Mouse (Mus musculus): ENCODE data around the gene Tagln2.
A peak's percentile ranks its signal among the peaks of the same experiment; 100 is the strongest.

The Tagln2 gene

GRCm38 (mm10) chr1:172499765-172500441 is at the start of gene Tagln2:
Gene Tagln2, plus strand, starts transcription at chr1:172500047.
- DNase-seq (ENCODE audit: extremely low read depth, low read depth): peak; percentile 52

GRCm38 (mm10) chr1:172450226-172450625 is 49.6 kb upstream of the Tagln2 start:
- no peak for DNase-seq (ENCODE audit: extremely low read depth, low read depth)

GRCm38 (mm10) chr1:172450848-172451470 is 48.9 kb upstream of the Tagln2 start:
- no peak for DNase-seq (ENCODE audit: extremely low read depth, low read depth)

GRCm38 (mm10) chr1:172452911-172453310 is 46.9 kb upstream of the Tagln2 start:
- no peak for DNase-seq (ENCODE audit: extremely low read depth, low read depth)

- DNase-seq (ENCODE audit: extremely low read depth, low read depth): no peak
Measured at GRCm38 (mm10) chr1:172453810-172454209, 46.0 kb upstream of the Tagln2 start.

GRCm38 (mm10) chr1:172455416-172455815 is 44.4 kb upstream of the Tagln2 start:
- DNase-seq (ENCODE audit: extremely low read depth, low read depth): no peak

GRCm38 (mm10) chr1:172456001-172456677 is 43.7 kb upstream of the Tagln2 start:
- DNase-seq (ENCODE audit: extremely low read depth, low read depth): no peak

GRCm38 (mm10) chr1:172457196-172457595 is 42.7 kb upstream of the Tagln2 start:
- DNase-seq (ENCODE audit: extremely low read depth, low read depth): no peak

- DNase-seq (ENCODE audit: extremely low read depth, low read depth): no peak
Measured at GRCm38 (mm10) chr1:172458041-172458440, 41.8 kb upstream of the Tagln2 start.

- no peak for DNase-seq (ENCODE audit: extremely low read depth, low read depth)
Measured at GRCm38 (mm10) chr1:172461602-172462001, 38.2 kb upstream of the Tagln2 start.

GRCm38 (mm10) chr1:172462534-172462933 is 37.3 kb upstream of the Tagln2 start:
- DNase-seq (ENCODE audit: extremely low read depth, low read depth): no peak

- DNase-seq (ENCODE audit: extremely low read depth, low read depth): no peak
Measured at GRCm38 (mm10) chr1:172463387-172464333, 36.2 kb upstream of the Tagln2 start.

- no peak for DNase-seq (ENCODE audit: extremely low read depth, low read depth)
Measured at GRCm38 (mm10) chr1:172468301-172468877, 31.5 kb upstream of the Tagln2 start.

GRCm38 (mm10) chr1:172469373-172469772 is 30.5 kb upstream of the Tagln2 start:
- DNase-seq (ENCODE audit: extremely low read depth, low read depth): no peak

GRCm38 (mm10) chr1:172469810-172470448 is 29.9 kb upstream of the Tagln2 start:
- no peak for DNase-seq (ENCODE audit: extremely low read depth, low read depth)

GRCm38 (mm10) chr1:172472909-172473308 is 26.9 kb upstream of the Tagln2 start:
- DNase-seq (ENCODE audit: extremely low read depth, low read depth): no peak

- no peak for DNase-seq (ENCODE audit: extremely low read depth, low read depth)
Measured at GRCm38 (mm10) chr1:172474196-172474595, 25.7 kb upstream of the Tagln2 start.

- DNase-seq (ENCODE audit: extremely low read depth, low read depth): no peak
Measured at GRCm38 (mm10) chr1:172475054-172475741, 24.6 kb upstream of the Tagln2 start, which contains the start of gene Slamf9. Gene Slamf9, plus strand, starts transcription at chr1:172475358.

- no peak for DNase-seq (ENCODE audit: extremely low read depth, low read depth)
Measured at GRCm38 (mm10) chr1:172478020-172478419, 21.8 kb upstream of the Tagln2 start.

- no peak for DNase-seq (ENCODE audit: extremely low read depth, low read depth)
Measured at GRCm38 (mm10) chr1:172480376-172480775, 19.5 kb upstream of the Tagln2 start.
